Mouse (Mus musculus) megakaryocyte, adult 5-6 weeks (primary cell): Measurements from ENCODE around the gene Fam83f. TPM values are rescaled to one million over a fixed set of nuclear protein-coding genes. Genes with fewer than 3 reads are reported as not detected.

Source experiments
- ATAC-seq: 2 replicates; pipeline ENCODE4 v1.8.0; 2016; ENCODE audit warnings: mild to moderate bottlenecking, inconsistent platforms; ENCODE audit not compliant: poor library complexity, severe bottlenecking
- total RNA-seq, 2 experiments: library from RNA; stranded (forward) in 1 of 2; stranded (reverse) in 1 of 2; fragments of 153-499, 151-499 nt in 1 of 2; fragments of 221-1000, 200-1000 nt in 1 of 2; gene quantifications; 2 replicates each; pipeline versions ENCODE4 v1.2.3 to v1.2.4; 2015 to 2017

Fam83f gene
- 1.0 and 1.5 TPM in 2 replicates for total RNA-seq (2015)
- total RNA-seq (2017), result 1.7 and 2.6 TPM in 2 replicates

DNA sequence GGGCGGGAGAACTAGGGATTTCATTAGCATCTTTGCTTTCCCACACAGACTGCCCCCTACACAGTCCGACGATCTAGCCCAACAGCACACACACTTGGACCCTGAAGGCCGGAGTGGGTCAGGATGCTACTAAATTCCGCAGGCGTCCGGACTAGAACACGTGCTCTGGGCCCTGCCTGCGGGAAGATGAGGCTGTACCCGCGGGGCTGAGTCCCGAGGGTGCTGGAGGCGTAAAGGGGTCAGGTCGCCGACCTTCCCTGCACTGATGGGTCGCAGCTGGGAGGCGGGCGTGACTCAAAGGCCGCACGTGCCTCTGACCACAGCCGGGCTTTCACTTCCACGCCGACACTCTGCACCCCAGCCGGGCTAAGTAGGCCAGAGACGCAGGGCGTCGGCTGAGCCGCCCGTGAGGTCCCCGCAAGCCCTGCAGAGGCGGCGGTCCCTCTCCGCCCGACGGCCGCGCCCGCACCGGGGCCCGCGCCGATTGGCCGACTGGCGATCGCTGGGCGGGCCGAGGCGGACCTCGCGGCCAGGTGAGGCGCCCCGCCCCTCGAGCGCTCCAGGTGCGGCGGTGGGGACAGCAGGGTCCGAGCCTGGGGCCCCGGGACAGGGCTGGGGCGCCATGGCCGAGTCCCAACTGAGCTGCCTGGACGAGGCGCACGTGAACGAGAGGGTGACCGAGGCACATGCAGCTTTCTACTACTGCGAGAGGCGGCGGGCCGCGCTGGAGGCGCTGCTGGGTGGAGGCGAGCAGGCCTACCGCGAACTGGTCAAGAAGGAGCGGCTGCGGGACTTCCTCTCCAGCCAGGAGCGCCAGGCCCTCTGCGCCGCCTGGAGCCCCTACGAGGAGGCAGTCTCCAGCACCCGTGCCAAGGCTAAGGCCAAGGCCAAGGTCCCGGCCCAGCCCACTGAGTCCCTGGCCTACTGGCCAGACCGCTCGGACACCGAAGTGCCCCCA is at the start of gene Fam83f:
Gene Fam83f, plus strand, starts transcription at position 553 of the 958 bp plus-strand sequence.
- peak; percentile 91 for ATAC-seq

- ATAC-seq, result no peak
Measured at GRCm38 (mm10) chr15:80623171-80623837, 48.3 kb upstream of the Fam83f start.

GRCm38 (mm10) chr15:80626472-80626871 is 45.2 kb upstream of the Fam83f start:
- peak; percentile 36; the same call in 1 of the 2 replicates for ATAC-seq

GRCm38 (mm10) chr15:80630147-80630546 is 41.5 kb upstream of the Fam83f start:
- no peak for ATAC-seq

GRCm38 (mm10) chr15:80630711-80631110 is 40.9 kb upstream of the Fam83f start:
- ATAC-seq, result no peak

DNA sequence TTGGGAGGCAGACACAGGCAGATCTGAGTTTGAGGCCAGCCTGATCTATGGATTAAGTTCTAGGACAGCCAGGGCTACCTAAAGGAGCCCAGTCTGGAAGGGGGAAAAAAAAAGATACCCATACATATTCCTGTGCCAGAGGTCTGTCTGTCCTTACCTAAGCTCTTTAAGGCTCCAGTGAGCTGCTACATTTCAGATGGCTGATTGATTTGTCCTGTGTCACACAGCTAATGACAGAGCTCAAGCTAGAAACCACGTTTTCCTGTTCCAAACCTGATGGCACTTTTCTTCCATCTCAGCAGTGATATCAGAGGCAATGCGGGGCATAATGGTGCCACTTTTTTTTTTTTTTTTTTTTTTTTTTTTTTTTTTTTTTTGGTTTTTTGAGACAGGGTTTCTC is 40.3 kb upstream of the Fam83f start:
- no peak for ATAC-seq

DNA sequence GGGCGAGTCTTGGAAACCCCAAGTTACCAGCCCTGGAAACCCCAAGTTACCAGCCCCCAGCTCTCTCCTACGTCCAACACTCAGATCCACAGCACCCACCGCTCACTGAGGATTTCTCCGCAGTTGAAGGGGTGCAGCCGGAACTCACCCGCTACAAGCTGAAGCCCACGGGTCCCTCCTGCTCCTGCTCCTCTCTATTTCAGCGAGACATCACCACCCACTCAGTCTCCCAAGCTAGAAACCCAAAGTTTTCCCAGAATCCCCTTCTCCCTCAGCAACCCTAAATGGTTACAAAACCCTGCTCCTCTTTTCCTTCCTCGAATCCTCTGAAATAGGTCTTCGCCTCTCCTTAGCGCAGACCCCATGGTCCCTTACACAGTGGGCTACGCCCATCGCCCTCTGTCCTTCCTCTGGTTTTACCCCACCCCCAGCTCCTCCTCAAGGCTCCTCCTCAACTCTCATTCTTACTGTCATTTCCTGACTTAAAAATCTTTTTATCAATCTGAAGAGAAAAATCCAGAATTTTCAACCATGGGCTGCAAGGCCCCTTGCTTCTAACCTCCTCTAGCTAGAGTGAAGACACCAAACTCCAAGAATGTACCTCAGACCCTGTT is 39.3 kb upstream of the Fam83f start:
- ATAC-seq, result no peak

GRCm38 (mm10) chr15:80634391-80635193 is 37.1 kb upstream of the Fam83f start:
- peak; percentile 31 for ATAC-seq

GRCm38 (mm10) chr15:80636757-80637372 is 34.8 kb upstream of the Fam83f start:
- peak; percentile 28 for ATAC-seq

GRCm38 (mm10) chr15:80639071-80639702 is 32.5 kb upstream of the Fam83f start:
- peak; percentile 87 for ATAC-seq

DNA sequence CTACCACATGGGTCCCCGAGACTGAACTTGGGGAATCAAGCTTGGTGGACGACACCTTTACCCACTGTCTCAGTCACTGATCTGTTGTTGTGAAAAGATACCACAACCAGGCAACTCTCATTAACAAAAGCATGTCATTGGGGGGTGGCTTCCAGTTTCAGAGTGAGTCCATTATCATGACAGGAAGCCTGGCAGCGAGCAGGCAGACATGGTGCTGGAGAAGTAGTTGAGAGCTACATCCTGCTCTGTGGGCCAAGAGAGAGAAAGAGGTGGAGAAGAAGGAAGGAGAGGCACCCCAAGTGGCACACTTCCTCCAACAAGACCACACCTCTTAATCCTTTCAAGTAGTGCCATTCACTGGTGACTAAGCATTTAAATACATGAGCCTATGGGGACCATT is 31.8 kb upstream of the Fam83f start:
- no peak for ATAC-seq

- no peak for ATAC-seq
Measured at GRCm38 (mm10) chr15:80641702-80642435, 29.8 kb upstream of the Fam83f start.

DNA sequence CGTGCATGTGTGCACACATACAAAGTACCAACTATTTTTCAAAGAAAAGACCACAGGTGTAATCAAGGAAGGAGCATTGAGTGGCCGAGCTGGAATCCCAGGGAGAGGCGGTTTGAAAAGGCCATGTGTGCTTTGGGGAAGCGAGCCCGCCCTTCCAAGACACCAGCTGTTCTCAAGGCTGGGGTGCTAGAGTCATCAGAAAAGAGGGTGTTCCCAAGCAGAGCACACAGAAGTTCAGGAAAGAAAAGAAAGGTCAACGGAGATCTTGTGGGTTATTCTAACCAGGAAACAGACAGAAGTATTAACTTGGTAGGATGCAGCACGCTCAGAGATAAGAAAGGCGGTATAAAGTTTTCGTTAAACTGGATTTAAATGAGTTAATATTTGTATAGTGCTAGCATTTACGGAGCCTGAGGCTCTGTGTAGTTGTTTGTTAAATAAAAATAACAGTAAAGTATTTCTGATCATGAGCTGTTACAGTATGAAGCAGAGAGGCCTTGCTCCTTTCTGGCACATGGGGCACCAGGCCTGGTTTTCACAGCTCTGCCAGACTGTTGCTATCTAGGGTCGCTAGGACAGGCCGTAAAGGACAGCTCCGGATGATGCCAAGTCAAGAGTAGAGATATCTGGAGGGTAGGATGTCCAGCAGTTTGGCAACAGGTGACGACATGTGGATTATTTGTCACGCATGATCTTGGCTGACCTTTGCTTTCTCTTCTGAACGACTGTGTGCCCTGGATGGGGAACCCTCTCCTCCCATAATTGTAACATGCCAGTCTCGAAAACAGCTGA is 26.4 kb upstream of the Fam83f start:
- ATAC-seq, result no peak

- ATAC-seq, result no peak
Measured at GRCm38 (mm10) chr15:80648977-80649606, 22.6 kb upstream of the Fam83f start.

DNA sequence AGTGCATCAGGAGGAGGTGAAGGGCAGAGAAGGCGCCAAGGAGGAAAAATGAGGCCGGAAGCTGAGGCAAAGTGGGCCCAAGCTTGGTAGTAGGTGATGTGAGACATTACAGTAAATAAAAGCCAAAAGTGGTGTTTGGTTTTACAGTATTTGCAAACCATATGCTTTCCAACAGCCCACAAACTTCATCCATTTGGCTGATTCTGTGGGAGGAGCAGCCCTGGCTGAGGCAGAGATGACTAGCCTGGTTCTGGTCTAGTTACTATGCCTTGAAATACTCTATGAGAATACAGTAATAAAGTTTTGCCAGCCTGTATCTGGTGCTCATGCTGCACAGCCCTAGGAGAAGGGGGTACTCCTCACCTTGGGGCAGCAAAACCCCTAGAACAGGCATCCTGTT is 21.2 kb upstream of the Fam83f start:
- ATAC-seq, result no peak

DNA sequence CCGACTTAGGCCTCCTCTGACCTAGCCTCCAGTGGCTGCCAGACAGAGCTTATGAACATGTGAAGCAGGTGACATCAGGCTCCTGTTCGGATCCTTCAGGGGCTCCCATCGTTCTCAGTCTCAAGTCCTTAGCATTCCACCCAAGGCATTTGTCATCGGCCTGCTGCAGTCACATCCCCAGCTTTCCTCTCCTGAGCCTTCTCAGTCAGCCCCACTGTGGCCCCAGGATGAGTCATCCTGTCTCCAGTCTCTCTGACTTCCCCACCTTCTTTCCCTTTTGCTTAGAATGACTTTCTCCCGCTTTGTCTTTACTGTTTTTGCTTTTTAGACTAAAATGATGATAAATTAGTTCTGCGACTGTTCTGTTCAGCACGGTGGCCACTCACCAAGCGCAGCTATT is 17.8 kb upstream of the Fam83f start:
- no peak for ATAC-seq

- no peak for ATAC-seq
Measured at GRCm38 (mm10) chr15:80658815-80659471, 12.7 kb upstream of the Fam83f start.
